Mouse (Mus musculus) forebrain, embryonic 11.5 days (tissue): Measurements from ENCODE around the gene Prmt6. TPM values are rescaled to one million over a fixed set of nuclear protein-coding genes. Genes with fewer than 3 reads are reported as not detected.

Experiments
- polyA plus RNA-seq: library from polyadenylated mRNA; unstranded; fragments of >200 nt; fragmentation: Nextera tagmentation; extraction: Ambion mirVana; gene quantifications from 2 replicates; pipeline ENCODE4 v1.2.1, GENCODE M21; 2014

The Prmt6 gene
- polyA plus RNA-seq, 1 experiment from 2014 or later, result 28.3 TPM

Other genes with a start within 250 kb of the Prmt6 start
- gene Ntng1, start 107.0 kb downstream of the Prmt6 start, polyA plus RNA-seq, result 2.0 and 4.0 TPM in 2 replicates